Mouse (Mus musculus): ENCODE measurements at regions not wholly inside any gene's neighbourhood (a gene's known extent, or its start where the extent isn't known, plus 50 kb on each side); places are given as distances from the start of the nearest gene placed in this dataset.

DNA sequence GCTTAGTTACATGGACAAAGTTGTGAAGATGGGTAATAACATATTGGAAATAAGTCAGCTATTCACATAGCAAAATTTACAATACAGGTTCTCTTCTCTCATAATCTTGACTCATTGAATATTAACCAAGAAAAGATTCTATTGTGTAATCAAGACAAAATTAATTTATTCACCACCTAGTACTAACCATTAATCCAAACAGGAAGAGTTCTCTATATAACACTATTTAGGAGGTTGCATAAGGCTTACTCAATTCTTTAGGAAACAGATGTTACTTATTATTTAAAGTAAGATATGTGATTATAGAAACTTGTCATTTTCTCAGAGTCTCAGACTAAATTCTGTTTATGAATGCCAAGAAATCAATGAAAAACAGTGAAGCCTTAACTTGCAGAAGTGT lies 600.4 kb upstream of the Tusc1 start:
- ATAC-seq (replicated peaks), result no peak
- H3K4me3 ChIP-seq, result no peak overlapping the region
- no peak overlapping the region for H3K4me2 ChIP-seq
- H3K27ac ChIP-seq, result no peak overlapping the region
- no peak overlapping the region for H3K9ac ChIP-seq
- no peaks in the 10 kb centered on the region for H3K9me3 ChIP-seq
- H3K36me3 ChIP-seq (replicated peaks), result no peaks in the 10 kb centered on the region
- no peaks in the 10 kb centered on the region for H3K4me1 ChIP-seq
- no peaks in the 10 kb centered on the region for H3K27me3 ChIP-seq (replicated peaks)

DNA sequence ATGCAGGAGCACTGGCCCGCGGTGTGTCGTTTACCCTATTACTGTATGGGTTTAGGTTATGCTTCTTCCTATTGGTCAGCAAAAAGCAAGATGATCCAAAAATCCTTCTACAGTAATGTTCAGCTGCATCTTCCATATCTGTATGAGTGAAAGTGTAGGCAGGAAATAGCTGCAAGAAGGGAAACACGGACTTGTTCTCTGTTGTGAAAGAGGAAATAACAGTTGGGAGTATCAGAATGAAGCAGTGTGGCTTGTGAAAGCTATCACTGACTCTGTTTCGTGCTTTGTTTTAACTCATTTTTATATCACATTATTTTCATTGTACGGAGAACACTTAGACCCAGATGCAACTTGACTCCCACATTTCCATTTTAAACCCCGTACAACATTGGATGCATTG lies 591.8 kb upstream of the Tusc1 start:
- Histone ChIP-seq H3K9ac (no peak overlapping the region), H3K4me3 (no peak overlapping the region), H3K27ac (no peak overlapping the region), H3K36me3 (replicated peaks) (no peaks in the 10 kb centered on the region), H3K9me3 (no peaks in the 10 kb centered on the region; the same call in 1 of the 2 replicates), H3K27me3 (replicated peaks) (no peaks in the 10 kb centered on the region), H3K4me2 (no peak overlapping the region), H3K4me1 (no peaks in the 10 kb centered on the region)
- no peak for ATAC-seq (replicated peaks)
- WGBS, result 93% methylated on average over 7 of the region's 7 CpGs

DNA sequence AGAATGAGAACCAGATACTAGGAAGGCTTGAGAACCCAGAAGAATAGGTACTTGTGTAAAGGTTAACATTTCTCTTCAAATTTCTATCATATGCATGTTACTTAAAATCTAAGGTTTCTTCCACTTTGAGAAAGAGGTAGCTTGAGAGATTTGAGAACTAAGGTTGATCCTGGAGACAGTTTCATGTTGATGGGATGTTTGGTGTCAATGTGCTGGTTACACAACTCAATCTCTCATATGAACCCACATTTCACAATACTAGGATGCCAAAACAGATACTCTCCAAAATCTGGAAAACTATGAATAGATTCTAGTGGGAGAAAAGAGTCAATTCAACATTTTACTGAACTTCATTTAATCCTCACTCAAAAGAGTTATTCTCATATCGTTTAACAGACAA lies 589.1 kb upstream of the Tusc1 start:
- Histone ChIP-seq H3K4me3 (no peak overlapping the region), H3K9me3 (no peaks in the 10 kb centered on the region; the same call in 1 of the 2 replicates), H3K4me2 (no peak overlapping the region), H3K27ac (no peak overlapping the region), H3K4me1 (no peaks in the 10 kb centered on the region), H3K36me3 (replicated peaks) (no peaks in the 10 kb centered on the region), H3K27me3 (replicated peaks) (no peaks in the 10 kb centered on the region), H3K9ac (no peak overlapping the region)
- 93% methylated on average over 1 of the region's 1 CpGs for WGBS
- no peak for ATAC-seq (replicated peaks)

DNA sequence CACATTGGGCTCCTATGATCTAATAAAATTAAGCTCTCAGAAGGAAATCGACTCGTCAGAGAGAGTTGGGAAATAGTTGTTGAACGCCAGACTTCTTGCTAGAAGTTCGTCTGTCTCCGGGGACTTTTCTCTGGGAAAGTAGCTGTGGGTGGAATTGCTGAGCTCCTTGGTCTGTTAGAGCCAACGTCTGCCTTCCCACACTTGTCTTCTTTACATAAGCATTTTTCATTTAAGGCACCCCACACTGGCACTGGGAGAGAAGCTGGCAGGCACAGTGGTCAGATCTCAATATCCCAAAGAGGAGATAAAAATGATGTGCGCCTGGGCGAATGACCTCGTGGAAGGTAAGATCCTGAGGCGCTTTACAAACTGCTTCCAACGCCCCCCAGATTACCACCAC lies 551.3 kb upstream of the Tusc1 start:
- WGBS, result 91% methylated on average over 11 of the region's 11 CpGs

DNA sequence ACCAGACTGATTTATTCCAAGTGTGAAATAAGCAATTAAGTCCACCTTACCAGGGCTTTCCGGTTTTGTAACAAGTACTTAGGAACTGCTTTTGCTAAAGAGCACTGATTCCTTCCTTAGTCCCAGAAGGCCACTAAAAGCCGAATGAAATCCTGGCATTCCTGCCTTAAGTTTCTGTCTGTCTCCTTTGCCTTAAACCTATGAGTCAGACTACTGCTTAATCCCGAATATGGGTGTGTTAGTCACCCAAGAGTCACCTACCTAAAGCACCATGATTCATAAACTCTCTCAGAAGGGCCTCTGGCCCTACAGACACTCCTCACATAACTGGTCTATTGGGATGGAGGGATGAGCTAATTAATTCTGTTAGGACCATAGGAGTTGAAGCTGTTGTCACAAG lies 546.0 kb upstream of the Tusc1 start:
- Histone ChIP-seq H3K9ac (no peak overlapping the region), H3K27me3 (replicated peaks) (no peaks in the 10 kb centered on the region), H3K9me3 (no peaks in the 10 kb centered on the region), H3K4me1 (peaks cover 7% of the 10 kb centered on the region; the same call in 1 of the 2 replicates), H3K36me3 (replicated peaks) (no peaks in the 10 kb centered on the region), H3K4me3 (no peak overlapping the region), H3K27ac (no peak overlapping the region), H3K4me2 (no peak overlapping the region)
- WGBS, result 72% methylated on average over 3 of the region's 3 CpGs
- ATAC-seq (replicated peaks), result no peak

More for the DNA sequence above, 551.3 kb upstream of the Tusc1 start:
- H3K36me3 ChIP-seq (replicated peaks), result no peaks in the 10 kb centered on the region
- no peaks in the 10 kb centered on the region for H3K9me3 ChIP-seq
- H3K27me3 ChIP-seq (replicated peaks), result no peaks in the 10 kb centered on the region
- no peak for ATAC-seq (replicated peaks)
- H3K4me2 ChIP-seq, result no peak overlapping the region
- no peaks in the 10 kb centered on the region for H3K4me1 ChIP-seq
- no peak overlapping the region for H3K27ac ChIP-seq
- no peak overlapping the region for H3K9ac ChIP-seq
- no peak overlapping the region for H3K4me3 ChIP-seq

DNA sequence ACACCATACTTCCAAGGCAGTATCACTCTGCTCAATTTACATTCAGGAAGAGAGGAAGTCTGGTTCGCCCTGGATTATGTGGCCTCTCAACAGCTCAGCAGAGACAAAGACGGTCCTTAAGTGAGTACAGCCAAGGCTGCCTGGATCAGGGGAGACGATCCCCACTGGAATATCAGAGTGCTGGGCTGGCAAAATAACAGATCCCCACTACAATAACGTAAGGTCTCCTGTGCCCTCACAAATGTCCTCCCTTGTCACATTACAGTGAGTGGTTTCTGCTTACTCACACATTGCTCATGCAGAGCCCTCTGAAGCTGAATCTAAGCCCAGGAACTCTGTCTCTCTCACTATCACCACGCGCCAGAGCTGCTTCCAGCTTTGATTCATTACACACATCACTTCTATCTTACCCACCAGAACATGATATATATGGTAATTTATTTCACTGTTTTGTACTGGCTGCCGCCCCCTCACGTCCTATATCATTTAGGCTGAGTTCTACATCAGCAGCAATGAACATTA lies 544.1 kb upstream of the Tusc1 start:
- peak; percentile 85 for ATAC-seq (replicated peaks)
- H3K27ac ChIP-seq, result peak overlapping the region; percentile 36; the same call in 1 of the 2 replicates
- no peaks in the 10 kb centered on the region for H3K36me3 ChIP-seq (replicated peaks)
- H3K4me1 ChIP-seq, result peaks cover 7% of the 10 kb centered on the region; the same call in 1 of the 2 replicates
- H3K4me3 ChIP-seq, result no peak overlapping the region
- H3K9ac ChIP-seq, result no peak overlapping the region
- no peaks in the 10 kb centered on the region for H3K27me3 ChIP-seq (replicated peaks)
- WGBS, result 55% methylated on average over 8 of the region's 8 CpGs
- H3K4me2 ChIP-seq, result no peak overlapping the region
- H3K9me3 ChIP-seq, result no peaks in the 10 kb centered on the region

DNA sequence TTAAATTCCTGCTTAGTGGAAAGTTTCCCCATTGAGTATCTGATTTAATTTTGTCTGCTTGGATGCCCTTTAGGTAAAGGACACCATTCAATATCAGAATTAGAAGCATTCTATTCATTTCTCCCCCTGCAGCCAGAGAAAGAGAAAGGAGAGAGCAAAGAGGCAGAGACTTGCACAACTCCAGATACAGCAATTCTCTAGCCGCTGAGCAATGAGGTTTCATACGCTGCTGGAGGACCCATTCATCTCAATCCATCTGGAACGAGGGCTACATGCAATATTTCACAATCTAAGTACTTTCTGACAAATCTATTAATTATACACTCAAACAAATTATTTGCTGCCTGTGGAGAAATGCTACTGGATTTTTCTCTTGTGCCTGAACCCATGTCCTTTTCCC lies 538.0 kb upstream of the Tusc1 start:
- Histone ChIP-seq H3K36me3 (replicated peaks) (no peaks in the 10 kb centered on the region), H3K9ac (no peak overlapping the region), H3K9me3 (no peaks in the 10 kb centered on the region), H3K27ac (no peak overlapping the region), H3K4me1 (no peaks in the 10 kb centered on the region), H3K27me3 (replicated peaks) (no peaks in the 10 kb centered on the region), H3K4me2 (no peak overlapping the region), H3K4me3 (no peak overlapping the region)
- no peak for ATAC-seq (replicated peaks)
- WGBS, result 33% methylated on average over 3 of the region's 3 CpGs

DNA sequence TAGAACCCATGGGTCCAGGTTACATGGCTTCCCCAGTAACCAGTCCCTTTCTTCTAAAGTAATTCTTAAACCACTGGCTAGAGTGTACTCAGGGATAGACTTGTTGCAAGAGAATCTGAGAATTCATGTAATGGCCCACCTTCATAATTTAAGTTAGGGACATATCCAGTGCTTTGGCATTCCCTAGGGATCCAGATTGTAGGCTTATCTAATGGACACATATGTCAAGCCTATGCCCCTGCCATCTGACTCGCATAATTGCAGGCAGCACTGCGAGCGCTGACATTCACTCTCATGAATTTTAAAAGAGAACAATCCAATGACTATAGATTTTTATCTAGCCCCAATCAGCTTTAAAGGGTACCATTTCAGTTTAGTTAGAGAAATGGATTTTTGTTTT lies 518.1 kb upstream of the Tusc1 start:
- H3K36me3 ChIP-seq (replicated peaks), result no peaks in the 10 kb centered on the region
- no peak for ATAC-seq (replicated peaks)
- H3K27ac ChIP-seq, result no peak overlapping the region
- 68% methylated on average over 3 of the region's 3 CpGs for WGBS
- no peak overlapping the region for H3K4me2 ChIP-seq
- no peaks in the 10 kb centered on the region for H3K4me1 ChIP-seq
- H3K9me3 ChIP-seq, result no peaks in the 10 kb centered on the region
- no peaks in the 10 kb centered on the region for H3K27me3 ChIP-seq (replicated peaks)
- no peak overlapping the region for H3K9ac ChIP-seq
- no peak overlapping the region for H3K4me3 ChIP-seq

DNA sequence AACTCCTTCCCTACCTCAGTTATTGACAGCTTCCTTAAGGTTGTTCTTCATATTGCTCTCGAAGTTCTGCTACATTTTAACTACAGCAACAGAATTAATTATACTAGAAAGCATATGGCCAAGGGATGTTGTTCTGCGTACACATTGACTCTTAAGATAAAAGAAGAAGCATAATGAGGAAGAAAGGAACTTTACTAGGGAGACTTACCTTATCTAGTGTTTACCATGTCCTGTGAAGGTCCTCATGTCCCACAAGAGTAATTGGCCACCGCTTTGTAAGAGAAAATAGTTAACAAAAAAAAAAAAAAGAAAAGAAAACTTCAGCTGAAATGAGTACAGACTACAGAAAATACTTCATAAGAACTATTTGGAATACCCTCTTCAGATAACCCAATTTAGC lies 513.9 kb upstream of the Tusc1 start:
- 77% methylated on average over 3 of the region's 3 CpGs for WGBS

DNA sequence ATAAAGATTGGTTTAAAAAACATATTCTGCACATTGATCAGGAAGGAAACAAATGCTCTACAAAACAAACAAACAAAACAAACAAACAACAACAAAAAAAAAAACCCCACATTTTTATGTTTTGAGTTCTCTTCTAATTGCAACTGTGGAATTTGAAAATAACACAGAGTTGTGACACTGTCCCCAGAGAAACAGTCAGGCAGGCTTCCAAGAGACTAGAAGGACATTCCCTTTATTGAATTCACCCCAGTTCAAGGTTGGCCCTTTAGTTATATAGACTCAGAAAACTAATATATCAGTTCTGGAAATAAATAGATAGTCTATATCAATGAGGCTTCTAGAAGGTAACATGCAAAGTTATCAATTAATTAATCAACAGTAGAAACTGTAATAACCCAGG lies 495.4 kb upstream of the Tusc1 start:
- H3K4me1 ChIP-seq, result no peaks in the 10 kb centered on the region
- no peaks in the 10 kb centered on the region for H3K27me3 ChIP-seq (replicated peaks)
- no peak overlapping the region for H3K27ac ChIP-seq
- no peak overlapping the region for H3K4me3 ChIP-seq
- no peak overlapping the region for H3K4me2 ChIP-seq
- ATAC-seq (replicated peaks), result no peak
- no peaks in the 10 kb centered on the region for H3K9me3 ChIP-seq
- no peak overlapping the region for H3K9ac ChIP-seq
- H3K36me3 ChIP-seq (replicated peaks), result no peaks in the 10 kb centered on the region

More for the DNA sequence above, 513.9 kb upstream of the Tusc1 start:
- Histone ChIP-seq H3K27ac (no peak overlapping the region), H3K4me1 (no peaks in the 10 kb centered on the region), H3K36me3 (replicated peaks) (no peaks in the 10 kb centered on the region), H3K4me2 (no peak overlapping the region), H3K9ac (no peak overlapping the region), H3K27me3 (replicated peaks) (no peaks in the 10 kb centered on the region), H3K4me3 (no peak overlapping the region), H3K9me3 (no peaks in the 10 kb centered on the region)
- ATAC-seq (replicated peaks), result no peak

DNA sequence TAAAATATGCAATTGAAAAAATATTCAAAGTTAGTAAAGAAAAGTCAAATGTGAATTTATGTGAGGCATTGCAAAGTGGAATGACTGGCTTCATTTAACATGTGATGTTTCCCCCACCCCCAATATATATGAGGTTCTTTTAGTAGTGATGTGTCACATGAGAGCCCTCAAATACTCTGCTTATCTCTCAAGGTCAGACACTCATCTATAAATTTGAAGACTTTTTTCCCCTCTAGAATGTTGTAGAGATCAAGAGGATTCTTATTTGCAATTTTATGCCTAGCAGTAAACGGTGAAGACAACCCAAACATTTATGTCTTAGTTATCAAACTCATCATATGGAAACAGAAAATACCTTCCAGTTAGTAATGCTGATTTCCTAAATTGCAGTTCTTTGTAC lies 457.8 kb upstream of the Tusc1 start:
- WGBS, result 84% methylated on average over 1 of the region's 1 CpGs
- ATAC-seq (replicated peaks), result no peak
- Histone ChIP-seq H3K4me3 (no peak overlapping the region), H3K4me2 (no peak overlapping the region), H3K4me1 (no peaks in the 10 kb centered on the region), H3K27ac (no peak overlapping the region), H3K27me3 (replicated peaks) (no peaks in the 10 kb centered on the region), H3K9ac (no peak overlapping the region), H3K36me3 (replicated peaks) (no peaks in the 10 kb centered on the region), H3K9me3 (no peaks in the 10 kb centered on the region)

DNA sequence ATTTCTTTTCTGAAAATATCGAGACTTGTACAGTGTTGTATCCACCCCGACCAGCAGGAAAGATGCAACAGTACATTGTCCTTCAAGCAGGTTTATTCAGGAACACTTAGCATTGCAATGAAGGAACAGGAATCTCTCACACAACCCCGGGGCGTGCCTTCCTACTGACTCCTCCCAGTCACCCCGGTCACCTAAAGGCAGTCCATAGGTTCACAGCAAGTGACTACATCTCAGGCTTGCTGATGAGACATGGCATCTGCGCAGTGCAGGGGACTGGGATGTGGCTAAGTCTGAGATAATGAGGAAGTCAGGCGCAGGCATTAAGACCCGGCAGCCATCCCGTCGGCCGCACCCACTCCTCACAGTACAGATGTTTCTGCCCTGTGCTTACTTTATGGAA lies 454.8 kb upstream of the Tusc1 start:
- Histone ChIP-seq H3K4me3 (no peak overlapping the region), H3K27ac (no peak overlapping the region), H3K27me3 (replicated peaks) (no peaks in the 10 kb centered on the region), H3K36me3 (replicated peaks) (no peaks in the 10 kb centered on the region), H3K9me3 (no peaks in the 10 kb centered on the region), H3K4me2 (no peak overlapping the region), H3K4me1 (no peaks in the 10 kb centered on the region), H3K9ac (no peak overlapping the region)
- ATAC-seq (replicated peaks), result no peak
- WGBS, result 79% methylated on average over 11 of the region's 11 CpGs

DNA sequence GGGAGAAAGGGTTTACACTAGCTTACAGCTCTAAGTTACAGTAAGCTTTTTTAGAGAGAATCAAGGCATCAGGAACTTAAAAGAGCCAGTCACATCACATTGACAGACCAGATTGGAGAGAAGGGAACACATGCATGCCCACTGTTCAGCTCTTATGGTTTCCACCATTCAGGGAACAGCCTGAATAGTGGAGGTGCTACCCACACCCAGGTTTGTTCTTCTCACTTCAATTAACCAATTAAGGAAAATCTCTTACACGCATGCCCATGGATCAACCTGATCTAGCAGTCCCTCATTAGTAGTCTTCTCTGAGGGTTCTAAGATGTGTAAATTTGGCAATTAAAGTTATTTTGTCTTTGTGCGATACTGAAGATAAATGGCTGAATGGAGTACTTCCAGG lies 419.2 kb upstream of the Tusc1 start:
- Histone ChIP-seq H3K27me3 (replicated peaks) (no peaks in the 10 kb centered on the region), H3K4me1 (no peaks in the 10 kb centered on the region), H3K4me3 (no peak overlapping the region), H3K9me3 (no peaks in the 10 kb centered on the region), H3K36me3 (replicated peaks) (no peaks in the 10 kb centered on the region), H3K9ac (no peak overlapping the region), H3K4me2 (no peak overlapping the region), H3K27ac (no peak overlapping the region)
- WGBS, result 90% methylated on average over 2 of the region's 2 CpGs
- ATAC-seq (replicated peaks), result no peak

DNA sequence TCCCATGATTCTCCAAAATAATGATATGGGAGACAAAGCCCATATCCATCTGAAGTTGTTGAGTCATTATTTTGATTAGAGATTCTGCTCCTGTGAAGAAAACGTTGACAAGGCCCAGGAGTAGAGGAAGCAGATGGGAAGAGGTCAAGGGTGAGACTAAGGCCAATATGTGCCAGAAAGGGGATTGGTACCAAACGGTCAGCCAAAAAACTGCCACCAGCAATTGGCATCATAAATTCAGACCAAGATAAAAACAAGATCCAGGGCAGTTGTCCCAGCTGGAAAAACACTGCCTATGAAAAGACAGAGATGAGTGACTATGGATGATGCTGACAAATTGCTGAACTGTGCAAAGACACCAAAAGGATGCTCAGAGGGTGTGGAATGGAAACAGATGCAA lies 411.0 kb upstream of the Tusc1 start:
- Histone ChIP-seq H3K4me2 (no peak overlapping the region), H3K27ac (no peak overlapping the region), H3K36me3 (replicated peaks) (no peaks in the 10 kb centered on the region), H3K4me1 (no peaks in the 10 kb centered on the region), H3K27me3 (replicated peaks) (no peaks in the 10 kb centered on the region), H3K4me3 (no peak overlapping the region), H3K9me3 (no peaks in the 10 kb centered on the region), H3K9ac (no peak overlapping the region)
- no peak for ATAC-seq (replicated peaks)
- WGBS, result 69% methylated on average over 2 of the region's 2 CpGs
